Mouse (Mus musculus): ENCODE results near the gene Cav1.

- no peak for TF ChIP-seq CTCF (IDR thresholded peaks at IDR 0.05; ENCODE audit: insufficient read depth, low read depth, low read length)
- no peak for TF ChIP-seq POLR2A (IDR thresholded peaks at IDR 0.05; ENCODE audit: insufficient read depth, low read depth, low read length)
Measured at GRCm38 (mm10) chr6:17316294-17317166, 10.4 kb downstream of the Cav1 start.
